Mouse (Mus musculus): Measurements from ENCODE around the gene Stx6.

DNA sequence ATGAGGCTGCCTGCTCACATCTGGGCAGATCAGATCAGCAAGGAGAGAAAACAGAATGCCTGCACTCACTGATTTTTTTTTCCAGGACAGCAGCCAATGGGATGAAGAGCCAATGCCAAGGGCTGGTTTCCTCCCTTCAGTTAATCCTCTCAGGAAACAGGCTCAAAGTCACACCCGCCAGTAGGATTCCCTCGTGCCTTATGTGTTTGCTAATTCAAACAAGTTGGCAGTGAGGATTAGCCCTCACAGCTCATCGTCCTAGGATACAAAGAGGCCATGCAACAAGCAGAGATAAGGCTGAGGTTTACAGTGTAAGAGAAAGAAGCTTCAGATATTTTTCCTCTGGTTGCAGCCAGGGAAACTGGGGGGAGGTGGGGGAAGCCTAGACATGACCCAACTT lies 44.6 kb upstream of the Stx6 start:
- TF ChIP-seq TAL1 (IDR thresholded peaks at IDR 0.05; ENCODE audit: low read length): no peak
- TF ChIP-seq GATA1 (IDR thresholded peaks at IDR 0.05; ENCODE audit: low read length): no peak
